Mouse (Mus musculus) MEL (cell line): ENCODE results near the gene Gm11938. TPM values are rescaled to one million over a fixed set of nuclear protein-coding genes. Genes with fewer than 3 reads are reported as not detected.

Experiments
- DNase-seq: peaks from one replicate; pipeline ENCODE4 v3.0.0; 2011; ENCODE audit warnings: low read depth, low spot score
- H3K27ac ChIP-seq: 2 replicates; pipeline ENCODE4 v1.5.1; 2012; ENCODE audit warnings: low read depth, mild to moderate bottlenecking, control low read depth, low read length, moderate library complexity; ENCODE audit not compliant: control insufficient read depth
- H3K27me3 ChIP-seq, 2 experiments: fragments of 150-350 bp in 1 of 2; sonication (generic) in 1 of 2; 2 replicates each; pipeline ENCODE4 v1.6.1; 2012; ENCODE audit warnings: low read length in 2 of 2, mild to moderate bottlenecking in 2 of 2, improper control_type of control experiment in 1 of 2, moderate library complexity in 1 of 2; ENCODE audit not compliant: insufficient read depth in 2 of 2, control insufficient read depth in 1 of 2
- H3K36me3 ChIP-seq, 2 experiments: 2 replicates each; pipeline ENCODE4 v1.6.1; 2012 to 2014; ENCODE audit warnings: low read length in 2 of 2, improper control_type of control experiment in 1 of 2, inconsistent platforms in 1 of 2, mild to moderate bottlenecking in 1 of 2; ENCODE audit not compliant: insufficient read depth in 2 of 2, control insufficient read depth in 1 of 2
- H3K4me1 ChIP-seq, 2 experiments: fragments of 150-350 bp in 1 of 2; sonication (generic) in 1 of 2; 2 replicates each; pipeline ENCODE4 v1.6.1; 2012; ENCODE audit warnings: low read length in 2 of 2, improper control_type of control experiment in 1 of 2, mild to moderate bottlenecking in 1 of 2; ENCODE audit not compliant: insufficient read depth in 2 of 2, control insufficient read depth in 1 of 2
- H3K4me3 ChIP-seq, 2 experiments: fragments of 150-350 bp in 1 of 2; sonication (generic) in 1 of 2; 2 replicates each; pipeline ENCODE4 v1.5.1; 2012; ENCODE audit warnings: low read depth in 2 of 2, low read length in 2 of 2, mild to moderate bottlenecking in 2 of 2, moderate library complexity in 2 of 2, control low read depth in 1 of 2, improper control_type of control experiment in 1 of 2; ENCODE audit not compliant: control insufficient read depth in 1 of 2, insufficient read depth in 1 of 2
- H3K79me2 ChIP-seq: 2 replicates; pipeline ENCODE4 v1.6.1; 2012; ENCODE audit warnings: mild to moderate bottlenecking, low read length, moderate library complexity; ENCODE audit not compliant: control insufficient read depth, poor library complexity, insufficient read depth
- H3K9ac ChIP-seq: 2 replicates; pipeline ENCODE4 v1.6.1; 2012; ENCODE audit warnings: low read depth, mild to moderate bottlenecking, control low read depth, low read length, moderate library complexity; ENCODE audit not compliant: control insufficient read depth, poor library complexity, severe bottlenecking
- H3K9me3 ChIP-seq: fragments of 150-350 bp; sonication (generic); replicated peaks from 2 replicates; pipeline ENCODE4 v1.6.1; 2012; ENCODE audit warnings: mild to moderate bottlenecking, low read length, improper control_type of control experiment, moderate library complexity; ENCODE audit not compliant: insufficient read depth
- CHD1 ChIP-seq: IDR thresholded peaks from 2 replicates; pipeline ENCODE4 v1.6.1; 2012; ENCODE audit warnings: low read depth, mild to moderate bottlenecking, inconsistent platforms, low read length, improper control_type of control experiment
- CHD2 ChIP-seq: IDR thresholded peaks from 2 replicates; pipeline ENCODE4 v1.6.1; 2011; ENCODE audit warnings: low read length, improper control_type of control experiment
- GABPA ChIP-seq: IDR thresholded peaks from 2 replicates; pipeline ENCODE4 v1.6.1; 2012; ENCODE audit warnings: low read depth, mild to moderate bottlenecking, inconsistent platforms, low read length, improper control_type of control experiment, moderate library complexity
- GATA1 ChIP-seq: IDR thresholded peaks from 2 replicates; pipeline ENCODE4 v1.6.1; 2011; ENCODE audit warnings: low read depth, low read length, improper control_type of control experiment
- JUND ChIP-seq: IDR thresholded peaks from 2 replicates; pipeline ENCODE4 v1.6.1; 2011; ENCODE audit warnings: low read depth, mild to moderate bottlenecking, improper control_type of control experiment, low read length
- KAT2A ChIP-seq: conservative IDR thresholded peaks from 2 replicates; pipeline ENCODE4 v1.6.1; 2012; ENCODE audit warnings: low read depth, low read length, improper control_type of control experiment, inconsistent platforms
- MEF2A ChIP-seq: IDR thresholded peaks from 2 replicates; pipeline ENCODE4 v1.6.1; 2014; ENCODE audit warnings: low read depth, mild to moderate bottlenecking, inconsistent platforms, low read length, improper control_type of control experiment; ENCODE audit not compliant: poor library complexity, insufficient replicate concordance, severe bottlenecking; ENCODE audit errors: extremely low read depth
- MXI1 ChIP-seq: IDR thresholded peaks from 2 replicates; pipeline ENCODE4 v1.6.1; 2011; ENCODE audit warnings: mild to moderate bottlenecking, low read depth, low read length, improper control_type of control experiment
- MYB ChIP-seq: IDR thresholded peaks from 2 replicates; pipeline ENCODE4 v1.6.1; 2011; ENCODE audit warnings: mild to moderate bottlenecking, low read depth, low read length, improper control_type of control experiment
- NELFE ChIP-seq: IDR thresholded peaks from 2 replicates; pipeline ENCODE4 v1.6.1; 2011; ENCODE audit warnings: low read depth, low read length, improper control_type of control experiment
- POLR2A ChIP-seq, 2 experiments: IDR thresholded peaks; 2 replicates each; pipeline ENCODE4 v1.6.1; 2011 to 2012; ENCODE audit warnings: low read length in 2 of 2, mild to moderate bottlenecking in 2 of 2, control low read depth in 1 of 2, improper control_type of control experiment in 1 of 2, low read depth in 1 of 2, moderate library complexity in 1 of 2; ENCODE audit not compliant: control insufficient read depth in 1 of 2, insufficient read depth in 1 of 2, poor library complexity in 1 of 2
- POLR2AphosphoS2 ChIP-seq: IDR thresholded peaks from 2 replicates; pipeline ENCODE4 v1.6.1; 2011; ENCODE audit warnings: low read length, improper control_type of control experiment
- POLR2AphosphoS5 ChIP-seq: IDR thresholded peaks from 2 replicates; pipeline ENCODE4 v1.6.1; 2012; ENCODE audit warnings: low read depth, borderline replicate concordance, mild to moderate bottlenecking, inconsistent platforms, low read length, moderate library complexity, mixed read lengths
- RAD21 ChIP-seq: IDR thresholded peaks from 2 replicates; pipeline ENCODE4 v1.6.1; 2011; ENCODE audit warnings: mild to moderate bottlenecking, low read depth, low read length, improper control_type of control experiment
- RCOR1 ChIP-seq: IDR thresholded peaks from 2 replicates; pipeline ENCODE4 v1.6.1; 2012; ENCODE audit warnings: low read depth, mild to moderate bottlenecking, inconsistent platforms, low read length, improper control_type of control experiment
- SMC3 ChIP-seq: IDR thresholded peaks from 2 replicates; pipeline ENCODE4 v1.6.1; 2011; ENCODE audit warnings: low read depth, low read length, improper control_type of control experiment
- USF1 ChIP-seq: IDR thresholded peaks from 2 replicates; pipeline ENCODE4 v1.6.1; 2014; ENCODE audit warnings: low read depth, mild to moderate bottlenecking, inconsistent platforms, low read length, improper control_type of control experiment, moderate library complexity
- ZNF384 ChIP-seq: IDR thresholded peaks from 2 replicates; pipeline ENCODE4 v1.6.1; 2012; ENCODE audit warnings: low read depth, mild to moderate bottlenecking, inconsistent platforms, low read length, improper control_type of control experiment
- polyA plus RNA-seq, 2 experiments: library from polyadenylated mRNA; stranded (reverse) in 1 of 2; unstranded in 1 of 2; fragments of >175 nt in 1 of 2; fragments of >200 nt in 1 of 2; gene quantifications; 2 replicates each; pipeline versions ENCODE4 v1.2.1 to v1.2.4; 2012; ENCODE audit warnings: low replicate concordance in 2 of 2, low read depth in 1 of 2; ENCODE audit not compliant: insufficient read length in 2 of 2, insufficient read depth in 1 of 2, missing spikeins in 1 of 2
- total RNA-seq: library from RNA; depleted of rRNA; stranded (reverse); fragments of 300-350 nt; gene quantifications from 2 replicates; pipeline ENCODE4 v1.2.3, GENCODE M21; 2012; rRNA removed

The Gm11938 gene
- total and polyA plus RNA-seq, 3 experiments: not detected

DNA sequence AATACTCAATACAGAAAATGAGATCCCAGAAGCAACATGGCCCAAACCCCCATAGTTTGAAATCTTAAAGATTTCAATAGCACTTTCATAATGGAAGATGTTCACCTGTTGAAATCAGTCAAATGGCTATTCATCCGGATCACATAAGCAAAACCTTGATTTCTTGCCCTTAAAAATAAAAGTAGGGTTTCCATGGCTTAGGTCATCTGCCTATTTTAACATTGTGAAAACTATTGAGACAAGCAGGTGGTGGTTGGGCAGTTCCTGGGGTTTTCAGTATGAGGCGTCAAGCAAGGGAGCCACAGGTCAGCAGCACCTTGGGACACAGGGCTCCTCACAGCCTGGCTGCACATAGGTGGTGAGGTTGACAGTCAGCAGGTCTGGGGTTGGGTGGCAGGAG, 46.9 kb downstream of the Gm11938 start:
- no peak for TF ChIP-seq RAD21
- no peak for TF ChIP-seq GABPA
- no peak for TF ChIP-seq MYB
- no peak for TF ChIP-seq CHD2
- no peak for TF ChIP-seq GATA1
- no peak for TF ChIP-seq KAT2A
- TF ChIP-seq SMC3: no peak
- TF ChIP-seq JUND: no peak
- no peak for TF ChIP-seq CHD1
- no peak for TF ChIP-seq ZNF384
- no peak for TF ChIP-seq POLR2AphosphoS5
- no peak for TF ChIP-seq MXI1
- no peak for TF ChIP-seq NELFE
- TF ChIP-seq USF1: no peak
- TF ChIP-seq MEF2A: no peak
- TF ChIP-seq POLR2A (IDR thresholded peaks at IDR 0.05; ENCODE audit: control insufficient read depth in 1 of 2, insufficient read depth in 1 of 2, low read depth in 1 of 2, low read length in 2 of 2, poor library complexity in 1 of 2): no peak
- no peak for TF ChIP-seq POLR2AphosphoS2
- TF ChIP-seq RCOR1: no peak
- H3K4me3 ChIP-seq: no peak overlapping the region

More for the DNA sequence above, 46.9 kb downstream of the Gm11938 start:
- H3K79me2 ChIP-seq: no peaks in the 10 kb centered on the region
- no peaks in the 10 kb centered on the region for H3K36me3 ChIP-seq
- no peak for DNase-seq
- no peak overlapping the region for H3K9ac ChIP-seq
- H3K27ac ChIP-seq: no peak overlapping the region
- no peaks in the 10 kb centered on the region for H3K4me1 ChIP-seq
- no peaks in the 10 kb centered on the region for H3K9me3 ChIP-seq
- H3K27me3 ChIP-seq: no peaks in the 10 kb centered on the region

Other genes starting within 250 kb of the Gm11938 start
Only the 30 nearest of the 36 such genes appear.
- gene Krt12, start 181.0 kb downstream of the Gm11938 start, total RNA-seq: not detected in 2 replicates
- under 1 TPM in 1 of 2 experiments, not detected in 1; 0.10 TPM for gene Krt12, start 181.0 kb downstream of the Gm11938 start, polyA plus RNA-seq
- not detected in 2 replicates for gene Krt20, start 165.2 kb downstream of the Gm11938 start, total RNA-seq
- gene Krt20, start 165.2 kb downstream of the Gm11938 start, polyA plus RNA-seq: not detected
- gene Krt23, start 110.2 kb downstream of the Gm11938 start, total RNA-seq: not detected in 2 replicates
- not detected for gene Krt23, start 110.2 kb downstream of the Gm11938 start, polyA plus RNA-seq
- gene Krt39, start 82.0 kb downstream of the Gm11938 start, total RNA-seq: not detected in 2 replicates
- gene Krt39, start 82.0 kb downstream of the Gm11938 start, polyA plus RNA-seq: not detected
- not detected in 2 replicates for gene Krt40, start 60.1 kb downstream of the Gm11938 start, total RNA-seq
- gene Krt40, start 60.1 kb downstream of the Gm11938 start, polyA plus RNA-seq: not detected
- not detected in 2 replicates for gene Krtap3-3, start 52.4 kb downstream of the Gm11938 start, total RNA-seq
- not detected for gene Krtap3-3, start 52.4 kb downstream of the Gm11938 start, polyA plus RNA-seq
- not detected in 2 replicates for gene Krtap3-2, start 46.5 kb downstream of the Gm11938 start, total RNA-seq
- not detected for gene Krtap3-2, start 46.5 kb downstream of the Gm11938 start, polyA plus RNA-seq
- gene Gm11939, start 43.8 kb downstream of the Gm11938 start, total RNA-seq: not detected in 2 replicates
- gene Gm11939, start 43.8 kb downstream of the Gm11938 start, polyA plus RNA-seq: not detected
- gene Krtap3-1, start 36.7 kb downstream of the Gm11938 start, total RNA-seq: not detected in 2 replicates
- gene Krtap3-1, start 36.7 kb downstream of the Gm11938 start, polyA plus RNA-seq: not detected
- gene Krtap1-5, start 22.3 kb downstream of the Gm11938 start, total RNA-seq: not detected in 2 replicates
- not detected for gene Krtap1-5, start 22.3 kb downstream of the Gm11938 start, polyA plus RNA-seq
- not detected in 2 replicates for gene Krtap1-4, start 19.7 kb downstream of the Gm11938 start, total RNA-seq
- not detected for gene Krtap1-4, start 19.7 kb downstream of the Gm11938 start, polyA plus RNA-seq
- gene Krtap1-3, start 12.0 kb downstream of the Gm11938 start, total RNA-seq: not detected in 2 replicates
- gene Krtap1-3, start 12.0 kb downstream of the Gm11938 start, polyA plus RNA-seq: not detected
- not detected in 2 replicates for gene Krtap9-3, start 5.2 kb downstream of the Gm11938 start, total RNA-seq
- gene Krtap9-3, start 5.2 kb downstream of the Gm11938 start, polyA plus RNA-seq: not detected
- not detected in 2 replicates for gene Gm11937, start 6.9 kb upstream of the Gm11938 start, total RNA-seq
- gene Gm11937, start 6.9 kb upstream of the Gm11938 start, polyA plus RNA-seq: not detected
- gene Krtap2-4, start 11.5 kb upstream of the Gm11938 start, total RNA-seq: not detected in 2 replicates
- not detected for gene Krtap2-4, start 11.5 kb upstream of the Gm11938 start, polyA plus RNA-seq
- gene Gm11562, start 17.1 kb upstream of the Gm11938 start, total RNA-seq: not detected in 2 replicates
- gene Gm11562, start 17.1 kb upstream of the Gm11938 start, polyA plus RNA-seq: not detected
- gene Krtap4-1, start 24.9 kb upstream of the Gm11938 start, total RNA-seq: not detected in 2 replicates
- not detected for gene Krtap4-1, start 24.9 kb upstream of the Gm11938 start, polyA plus RNA-seq
- not detected in 2 replicates for gene Krtap4-2, start 31.8 kb upstream of the Gm11938 start, total RNA-seq
- not detected for gene Krtap4-2, start 31.8 kb upstream of the Gm11938 start, polyA plus RNA-seq
- not detected in 2 replicates for gene Krtap4-7, start 40.8 kb upstream of the Gm11938 start, total RNA-seq
- not detected for gene Krtap4-7, start 40.8 kb upstream of the Gm11938 start, polyA plus RNA-seq
- not detected in 2 replicates for gene Gm11555, start 46.9 kb upstream of the Gm11938 start, total RNA-seq
- gene Gm11555, start 46.9 kb upstream of the Gm11938 start, polyA plus RNA-seq: not detected
- gene Gm11563, start 55.7 kb upstream of the Gm11938 start, total RNA-seq: not detected in 2 replicates
- gene Gm11563, start 55.7 kb upstream of the Gm11938 start, polyA plus RNA-seq: not detected
- gene Krtap4-6, start 62.7 kb upstream of the Gm11938 start, total RNA-seq: not detected in 2 replicates
- not detected for gene Krtap4-6, start 62.7 kb upstream of the Gm11938 start, polyA plus RNA-seq
- not detected in 2 replicates for gene Gm14190, start 87.4 kb upstream of the Gm11938 start, total RNA-seq
- not detected for gene Gm14190, start 87.4 kb upstream of the Gm11938 start, polyA plus RNA-seq
- not detected in 2 replicates for gene Gm14180, start 131.0 kb upstream of the Gm11938 start, total RNA-seq
- not detected for gene Gm14180, start 131.0 kb upstream of the Gm11938 start, polyA plus RNA-seq
- not detected in 2 replicates for gene Gm11595, start 169.6 kb upstream of the Gm11938 start, total RNA-seq
- gene Gm11595, start 169.6 kb upstream of the Gm11938 start, polyA plus RNA-seq: not detected
- not detected in 2 replicates for gene Krtap4-8, start 177.4 kb upstream of the Gm11938 start, total RNA-seq
- not detected for gene Krtap4-8, start 177.4 kb upstream of the Gm11938 start, polyA plus RNA-seq
- gene Krtap4-9, start 181.9 kb upstream of the Gm11938 start, total RNA-seq: not detected in 2 replicates
- not detected for gene Krtap4-9, start 181.9 kb upstream of the Gm11938 start, polyA plus RNA-seq
- gene Gm11596, start 190.2 kb upstream of the Gm11938 start, total RNA-seq: not detected in 2 replicates
- not detected for gene Gm11596, start 190.2 kb upstream of the Gm11938 start, polyA plus RNA-seq
- gene Gm11569, start 195.6 kb upstream of the Gm11938 start, total RNA-seq: not detected in 2 replicates
- gene Gm11569, start 195.6 kb upstream of the Gm11938 start, polyA plus RNA-seq: not detected
- gene Gm11554, start 201.1 kb upstream of the Gm11938 start, total RNA-seq: not detected in 2 replicates
- not detected for gene Gm11554, start 201.1 kb upstream of the Gm11938 start, polyA plus RNA-seq